Mouse (Mus musculus) limb, embryonic 15.5 days (tissue): ENCODE data around the gene Tob1. TPM values are rescaled to one million over a fixed set of nuclear protein-coding genes. Genes with fewer than 3 reads are reported as not detected.

ENCODE experiments used
- ATAC-seq: fragments of 200-750 bp; cut with Nextera tagmentation; 2 replicates; pipeline ENCODE4 v1.8.0; 2017; ENCODE audit warnings: low read depth, moderate TSS enrichment; ENCODE audit not compliant: insufficient number of reproducible peaks, low FRiP score, low TSS enrichment
- H3K27ac ChIP-seq: fragments of 300-500 bp; sonication (generic); 2 replicates; pipeline ENCODE4 v1.5.1; 2015; ENCODE audit warnings: moderate library complexity, mild to moderate bottlenecking, inconsistent platforms
- H3K27me3 ChIP-seq: fragments of 300-500 bp; sonication (generic); 2 replicates; pipeline ENCODE4 v1.6.1; 2015; ENCODE audit warnings: inconsistent platforms
- H3K36me3 ChIP-seq: fragments of 300-500 bp; sonication (generic); 2 replicates; pipeline ENCODE4 v1.6.1; 2015; ENCODE audit warnings: inconsistent platforms
- H3K4me1 ChIP-seq: fragments of 300-500 bp; sonication (generic); 2 replicates; pipeline ENCODE4 v1.6.1; 2015; ENCODE audit warnings: inconsistent platforms
- H3K4me2 ChIP-seq: fragments of 300-500 bp; sonication (generic); 2 replicates; pipeline ENCODE4 v1.6.1; 2015; ENCODE audit warnings: mild to moderate bottlenecking, inconsistent platforms
- H3K4me3 ChIP-seq: fragments of 300-500 bp; sonication (generic); 2 replicates; pipeline ENCODE4 v1.5.1; 2015; ENCODE audit warnings: mild to moderate bottlenecking, inconsistent platforms
- H3K9ac ChIP-seq: fragments of 300-500 bp; sonication (generic); 2 replicates; pipeline ENCODE4 v1.6.1; 2015; ENCODE audit warnings: inconsistent platforms
- H3K9me3 ChIP-seq: fragments of 300-500 bp; sonication (generic); 2 replicates; pipeline ENCODE4 v1.6.1; 2016; ENCODE audit warnings: inconsistent platforms
- WGBS: fragments of 180-500 bp; shearing (Covaris S2); methylation state at CpG from one replicate; pipeline ENCODE4 v1.1.7; 2015; 5-methylcytosine and 5-hydroxymethylcytosine counted together
- polyA plus RNA-seq: library from polyadenylated mRNA; unstranded; fragments of >200 nt; fragmentation: Nextera tagmentation; extraction: Ambion mirVana; gene quantifications from 2 replicates; pipeline ENCODE4 v1.2.1, GENCODE M21; 2015

Tob1 gene
- polyA plus RNA-seq, 1 experiment from 2014 or later, result 43.1 TPM

- Histone ChIP-seq H3K36me3 (peaks cover 15% of the 10 kb centered on the region), H3K4me1 (peaks cover 13% of the 10 kb centered on the region), H3K4me2 (peak overlapping the region; percentile 12; the same call in 1 of the 2 replicates), H3K4me3 (0 out of 2 replicates have a peak overlapping the region, but pooled peaks have one; percentile 5), H3K27me3 (no peaks in the 10 kb centered on the region), H3K27ac (no peak overlapping the region), H3K9me3 (no peaks in the 10 kb centered on the region), H3K9ac (0 out of 2 replicates have a peak overlapping the region, but pooled peaks have one; percentile 17)
- ATAC-seq, result no peak
- WGBS, result 80% methylated on average over 29 of the region's 29 CpGs
These were observed 2.7 kb downstream of the Tob1 start for GRCm38 (mm10) chr11:94213735-94214594.

- no peaks in the 10 kb centered on the region for H3K27me3 ChIP-seq
- 90% methylated on average over 3 of the region's 3 CpGs for WGBS
- no peak overlapping the region for H3K4me2 ChIP-seq
- H3K9ac ChIP-seq, result no peak overlapping the region
- no peak overlapping the region for H3K27ac ChIP-seq
- peaks cover 15% of the 10 kb centered on the region for H3K36me3 ChIP-seq
- no peak overlapping the region for H3K4me3 ChIP-seq
- ATAC-seq, result no peak
- no peaks in the 10 kb centered on the region for H3K9me3 ChIP-seq
- peaks cover 11% of the 10 kb centered on the region for H3K4me1 ChIP-seq
These were observed 4.3 kb downstream of the Tob1 start for GRCm38 (mm10) chr11:94215581-94215980.

- ATAC-seq, result no peak
- 54% methylated on average over 2 of the region's 2 CpGs for WGBS
- peaks cover 11% of the 10 kb centered on the region for H3K4me1 ChIP-seq
These were observed 5.0 kb downstream of the Tob1 start for GRCm38 (mm10) chr11:94216247-94216646.

DNA sequence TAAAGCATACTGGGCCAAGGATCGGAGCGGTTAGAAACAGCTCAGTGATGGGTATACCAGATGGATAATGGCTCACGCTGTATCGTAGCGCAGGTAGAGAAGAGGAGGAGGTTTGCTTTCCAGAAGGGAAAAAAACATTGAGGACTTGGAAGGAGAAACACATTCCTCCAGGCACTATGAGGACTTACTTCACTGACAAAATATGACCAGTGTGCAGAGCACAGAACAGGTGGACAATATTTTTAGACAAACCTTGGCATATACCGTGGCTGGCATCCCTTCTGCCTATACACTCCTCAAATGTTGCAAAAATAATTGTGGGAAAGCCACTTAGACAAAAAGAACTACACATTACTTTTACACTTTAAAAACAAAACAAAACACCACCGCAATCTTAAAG lies 10.0 kb downstream of the Tob1 start:
- Histone ChIP-seq H3K9me3 (no peaks in the 10 kb centered on the region), H3K4me1 (peaks cover 5% of the 10 kb centered on the region; the same call in 1 of the 2 replicates), H3K27ac (no peak overlapping the region), H3K4me2 (no peak overlapping the region), H3K4me3 (no peak overlapping the region), H3K36me3 (no peaks in the 10 kb centered on the region), H3K9ac (no peak overlapping the region), H3K27me3 (no peaks in the 10 kb centered on the region)
- WGBS, result 84% methylated on average over 7 of the region's 7 CpGs
- no peak for ATAC-seq

More at GRCm38 (mm10) chr11:94216247-94216646, 5.0 kb downstream of the Tob1 start:
- no peaks in the 10 kb centered on the region for H3K27me3 ChIP-seq
- H3K4me2 ChIP-seq, result no peak overlapping the region
- H3K9me3 ChIP-seq, result no peaks in the 10 kb centered on the region
- no peak overlapping the region for H3K9ac ChIP-seq
- H3K4me3 ChIP-seq, result no peak overlapping the region
- no peak overlapping the region for H3K27ac ChIP-seq
- peaks cover 15% of the 10 kb centered on the region for H3K36me3 ChIP-seq

DNA sequence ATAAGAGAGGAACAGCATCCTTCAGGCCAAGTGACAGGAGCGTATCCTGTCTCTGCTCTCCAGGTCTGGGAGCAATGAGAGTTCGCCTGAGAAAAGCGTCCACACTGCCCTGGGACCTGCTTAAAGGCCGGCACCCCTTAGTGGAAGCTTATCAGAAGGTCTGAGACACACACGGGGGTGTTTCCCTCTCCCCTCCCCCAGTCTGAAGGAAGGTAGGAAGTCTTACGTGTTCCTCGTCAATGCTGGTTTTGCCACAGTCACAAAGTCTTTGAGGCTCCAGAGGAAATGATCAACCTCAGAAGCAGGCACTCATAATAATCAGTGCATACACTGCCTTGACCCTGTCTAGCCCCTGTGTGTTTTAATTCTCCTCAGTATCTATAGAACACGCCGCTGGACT lies 12.3 kb downstream of the Tob1 start:
- Histone ChIP-seq H3K27me3 (no peaks in the 10 kb centered on the region), H3K9me3 (no peaks in the 10 kb centered on the region), H3K27ac (no peak overlapping the region), H3K36me3 (no peaks in the 10 kb centered on the region), H3K9ac (no peak overlapping the region), H3K4me1 (peaks cover 10% of the 10 kb centered on the region; the same call in 1 of the 2 replicates), H3K4me2 (no peak overlapping the region), H3K4me3 (no peak overlapping the region)
- no peak for ATAC-seq
- WGBS, result 81% methylated on average over 9 of the region's 9 CpGs

DNA sequence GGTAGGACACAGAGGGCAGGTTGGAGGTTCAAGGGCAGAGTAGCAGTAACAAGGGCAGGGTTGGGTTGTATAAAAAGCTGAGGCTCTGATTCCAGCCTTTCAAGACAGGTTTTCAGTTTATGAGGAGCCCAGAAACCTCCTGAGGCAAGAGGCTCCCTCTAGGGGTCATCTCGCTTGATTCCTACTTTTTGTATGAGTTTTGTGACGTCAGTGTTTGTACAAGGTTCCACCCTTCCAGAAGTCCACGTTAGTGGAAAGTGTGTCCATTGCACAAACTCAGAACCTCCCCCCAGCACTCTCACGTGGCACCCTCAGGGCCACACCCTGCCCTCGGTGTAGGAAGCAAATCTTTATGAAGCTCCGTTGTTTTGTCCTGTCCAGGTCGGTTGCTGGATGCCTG lies 14.7 kb downstream of the Tob1 start:
- 0 out of 2 replicates have a peak overlapping the region, but pooled peaks have one; percentile 14 for H3K4me2 ChIP-seq
- H3K9me3 ChIP-seq, result no peaks in the 10 kb centered on the region
- no peak for ATAC-seq
- H3K36me3 ChIP-seq, result no peaks in the 10 kb centered on the region
- H3K4me1 ChIP-seq, result peaks cover 17% of the 10 kb centered on the region
- 23% methylated on average over 7 of the region's 7 CpGs for WGBS
- H3K9ac ChIP-seq, result no peak overlapping the region
- H3K4me3 ChIP-seq, result no peak overlapping the region
- H3K27ac ChIP-seq, result no peak overlapping the region
- H3K27me3 ChIP-seq, result no peaks in the 10 kb centered on the region

DNA sequence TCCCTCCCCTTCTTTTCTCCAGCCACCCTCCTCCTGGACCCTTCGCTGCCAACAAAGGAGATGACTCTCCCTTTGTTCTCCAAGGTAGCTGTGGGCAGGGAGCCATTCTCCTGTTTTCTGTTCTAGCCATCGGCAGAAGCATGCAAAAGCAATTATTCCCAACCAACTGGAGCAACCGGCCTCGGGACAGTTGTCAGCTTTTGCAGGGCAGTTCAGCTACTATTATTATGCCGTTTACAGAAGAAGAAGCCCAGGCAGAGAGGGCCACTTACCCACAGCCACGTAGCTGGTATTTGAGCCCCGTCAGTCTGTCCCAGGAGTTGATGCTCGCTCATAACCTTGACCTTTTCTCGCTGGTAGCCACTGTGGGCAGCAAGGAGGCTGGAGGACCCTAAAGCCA lies 17.2 kb downstream of the Tob1 start:
- no peak overlapping the region for H3K9ac ChIP-seq
- H3K4me1 ChIP-seq, result peaks cover 21% of the 10 kb centered on the region
- WGBS, result 34% methylated on average over 9 of the region's 9 CpGs
- no peaks in the 10 kb centered on the region for H3K36me3 ChIP-seq
- no peak overlapping the region for H3K27ac ChIP-seq
- no peaks in the 10 kb centered on the region for H3K27me3 ChIP-seq
- H3K4me3 ChIP-seq, result no peak overlapping the region
- H3K9me3 ChIP-seq, result no peaks in the 10 kb centered on the region
- H3K4me2 ChIP-seq, result no peak overlapping the region
- no peak for ATAC-seq

DNA sequence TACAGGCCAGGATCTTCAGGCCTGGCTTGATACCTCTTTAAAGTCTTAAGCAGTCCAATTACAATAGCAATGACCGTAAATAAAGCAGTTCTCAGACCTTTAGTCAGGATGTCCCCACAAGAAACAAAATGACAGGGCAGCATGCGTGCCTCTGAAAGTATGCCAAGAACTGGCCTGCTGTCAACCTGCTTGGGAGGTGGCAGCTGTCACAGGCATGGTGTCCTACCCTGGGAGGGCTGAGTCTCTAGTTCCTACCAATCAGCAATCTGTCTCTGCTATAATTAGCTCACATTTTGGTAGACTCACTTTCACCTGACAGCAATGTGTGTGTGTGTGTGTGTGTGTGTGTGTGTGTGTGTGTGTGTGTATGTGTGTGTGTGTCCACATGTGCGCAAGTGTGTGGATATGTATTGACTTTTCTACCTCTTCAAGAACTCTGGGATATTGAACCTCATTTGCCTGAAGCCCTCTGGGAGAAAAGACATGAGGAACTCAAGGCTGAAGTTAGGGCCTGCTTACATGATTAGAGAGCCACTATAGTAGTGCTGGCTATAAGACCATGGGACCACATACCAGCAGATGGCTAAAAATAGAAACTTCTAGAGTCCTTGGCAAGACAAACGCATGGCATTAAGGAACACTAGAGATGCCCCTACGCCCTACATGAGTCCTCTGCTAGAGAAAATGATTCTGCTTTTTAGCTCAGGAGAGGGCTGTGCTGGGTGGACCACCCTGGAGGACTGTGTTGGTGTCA lies 18.1 kb downstream of the Tob1 start:
- peaks cover 21% of the 10 kb centered on the region for H3K4me1 ChIP-seq
- no peak for ATAC-seq
- no peak overlapping the region for H3K27ac ChIP-seq
- WGBS, result 79% methylated on average over 5 of the region's 5 CpGs
- H3K9me3 ChIP-seq, result no peaks in the 10 kb centered on the region
- H3K36me3 ChIP-seq, result no peaks in the 10 kb centered on the region
- no peak overlapping the region for H3K4me3 ChIP-seq
- no peak overlapping the region for H3K9ac ChIP-seq
- no peaks in the 10 kb centered on the region for H3K27me3 ChIP-seq
- H3K4me2 ChIP-seq, result no peak overlapping the region

DNA sequence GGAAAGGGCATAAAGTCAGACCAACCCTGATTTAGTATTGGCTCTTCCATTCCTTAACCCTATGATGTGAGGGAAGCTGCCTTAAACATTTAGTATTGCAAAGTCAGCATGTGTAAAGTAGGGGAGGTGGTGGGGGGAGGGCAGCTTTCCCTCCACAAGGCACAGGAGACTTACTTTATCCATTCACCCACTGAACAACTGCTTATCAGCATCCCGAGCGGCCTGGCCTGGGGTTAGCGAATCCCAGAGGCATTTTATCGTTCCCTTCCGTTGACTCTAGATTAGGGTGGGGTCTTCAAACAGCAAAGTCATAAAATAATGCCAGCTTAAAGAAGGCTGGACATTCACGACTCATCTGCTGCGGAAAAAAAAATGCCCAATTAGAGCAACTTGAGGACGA lies 19.0 kb downstream of the Tob1 start:
- Histone ChIP-seq H3K27ac (no peak overlapping the region), H3K4me2 (no peak overlapping the region), H3K9me3 (no peaks in the 10 kb centered on the region), H3K27me3 (no peaks in the 10 kb centered on the region), H3K9ac (no peak overlapping the region), H3K4me1 (peaks cover 21% of the 10 kb centered on the region), H3K4me3 (no peak overlapping the region), H3K36me3 (no peaks in the 10 kb centered on the region)
- ATAC-seq, result no peak
- WGBS, result 73% methylated on average over 8 of the region's 8 CpGs

DNA sequence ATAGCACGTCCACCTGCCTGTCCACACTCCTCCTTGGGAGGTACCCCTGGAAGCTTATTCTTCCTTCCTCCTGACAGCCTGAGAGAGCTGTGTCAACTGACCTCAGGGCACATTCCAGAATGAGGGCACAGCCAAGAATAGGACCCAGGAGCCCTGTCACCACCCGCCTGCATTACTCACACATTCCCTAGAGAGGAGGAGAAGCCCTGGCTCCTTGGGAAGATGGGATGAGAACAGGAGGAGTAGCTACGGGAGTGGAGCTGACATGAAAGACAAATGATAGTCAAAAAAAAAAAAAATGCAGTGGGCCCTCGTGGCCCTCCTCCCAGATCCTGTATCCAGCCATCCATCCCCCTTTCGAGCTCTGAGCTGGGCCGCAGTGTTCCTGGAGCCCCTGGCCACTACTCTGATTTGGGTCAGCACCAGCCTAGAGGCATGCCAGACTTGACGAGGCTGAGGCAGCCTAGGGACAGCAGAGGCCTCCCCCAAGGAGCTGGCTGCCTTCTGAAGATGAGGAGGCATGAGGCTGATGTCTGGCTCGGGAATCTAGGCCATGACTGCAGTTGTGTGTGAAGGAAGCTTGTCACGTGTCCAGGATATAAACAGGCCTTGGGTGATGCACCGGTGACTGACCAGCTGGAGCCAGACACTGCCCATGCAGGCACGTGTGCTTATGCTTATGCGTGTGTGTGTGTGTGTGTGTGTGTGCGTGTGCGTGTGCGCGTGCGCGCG lies 20.7 kb downstream of the Tob1 start:
- Histone ChIP-seq H3K27me3 (no peaks in the 10 kb centered on the region), H3K36me3 (no peaks in the 10 kb centered on the region), H3K4me1 (peaks cover 22% of the 10 kb centered on the region), H3K27ac (no peak overlapping the region), H3K4me2 (no peak overlapping the region), H3K9me3 (no peaks in the 10 kb centered on the region), H3K9ac (no peak overlapping the region), H3K4me3 (no peak overlapping the region)
- 69% methylated on average over 19 of the region's 19 CpGs for WGBS
- ATAC-seq, result no peak

- H3K27me3 ChIP-seq, result no peaks in the 10 kb centered on the region
- H3K9me3 ChIP-seq, result no peaks in the 10 kb centered on the region
- H3K4me3 ChIP-seq, result no peak overlapping the region
- peaks cover 20% of the 10 kb centered on the region for H3K4me1 ChIP-seq
- ATAC-seq, result no peak
- WGBS, result 87% methylated on average over 6 of the region's 6 CpGs
- no peak overlapping the region for H3K27ac ChIP-seq
- H3K36me3 ChIP-seq, result no peaks in the 10 kb centered on the region
- H3K4me2 ChIP-seq, result no peak overlapping the region
- H3K9ac ChIP-seq, result no peak overlapping the region
These were observed 22.2 kb downstream of the Tob1 start for GRCm38 (mm10) chr11:94233405-94233804.
